Mouse (Mus musculus) erythroblast, embryonic 14.5 days (primary cell): ENCODE measurements around the gene Mettl21c.
"Not testable (repeated sequence)": the region's sequence is repeated elsewhere in the genome, so short reads cannot be mapped to it uniquely, and the experiment has no call there.

Experiments
- GATA1 ChIP-seq: IDR thresholded peaks from 2 replicates; pipeline ENCODE4 v1.6.1; 2012; ENCODE audit warnings: low read length, inconsistent platforms, mixed read lengths
- TAL1 ChIP-seq: IDR thresholded peaks from 3 replicates; pipeline ENCODE4 v1.6.1; 2012; ENCODE audit warnings: low read length, inconsistent platforms, mixed read lengths

DNA sequence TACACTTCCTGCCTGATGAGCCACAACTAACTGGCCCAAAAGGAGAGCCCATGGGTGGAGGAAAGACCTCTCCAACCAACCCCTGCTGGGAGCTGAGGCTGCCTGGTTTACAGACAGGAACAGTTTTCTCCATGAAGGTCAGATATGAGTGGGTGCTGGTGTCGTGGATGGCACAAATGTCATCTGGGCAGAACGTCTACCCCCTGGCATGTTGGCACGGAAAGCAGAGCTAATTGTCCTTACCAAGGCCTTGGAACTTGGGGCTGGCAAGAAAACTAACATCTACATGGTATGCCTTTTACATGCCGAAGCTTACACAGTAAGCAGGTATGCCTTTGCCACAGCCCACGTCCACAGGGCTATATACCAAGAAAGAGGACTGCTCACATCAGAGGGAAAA, 25.9 kb upstream of the Mettl21c start:
- TF ChIP-seq TAL1, GATA1: not testable (repeated sequence)
